ENCODE assay signal across 11 mouse cellular contexts in genomic region chr4:133078947-133079346, GRCm38 (mm10). TPM values are rescaled to one million over a fixed set of nuclear protein-coding genes. Genes with fewer than 3 reads are reported as not detected.
DNase-seq lines count a peak whose midpoint lies in the region; ATAC-seq and TF ChIP-seq lines count a peak whose summit lies in the region.
"Had no signal": no experiment of that assay in that cellular context is flagged by ENCODE, and none has a peak within 500 bp of the region (broad histone marks: within the 10 kb centered on the region; RNA-seq: fewer than 3 reads in every experiment).

No protein-coding gene starts in this region.

- no peak for TF ChIP-seq CTCF in hindbrain, postnatal 0 days (IDR thresholded peaks at IDR 0.05; ENCODE audit: low read depth)
- TF ChIP-seq CTCF in olfactory bulb, adult 2 months (IDR thresholded peaks at IDR 0.05; ENCODE audit: insufficient read depth, low read depth, low read length): no peak

- 48% methylated on average over 5 of the region's 5 CpGs for WGBS in kidney, embryonic 16.5 days
- 51% methylated on average over 5 of the region's 5 CpGs for WGBS in hindbrain, postnatal 0 days
- WGBS in olfactory bulb, adult 2 months: 61% methylated on average over 5 of the region's 5 CpGs

- TF ChIP-seq POLR2A in olfactory bulb, adult 2 months (IDR thresholded peaks at IDR 0.05; ENCODE audit: insufficient read depth, low read depth, low read length): no peak

- ATAC-seq in kidney, embryonic 16.5 days (ENCODE audit: low FRiP score, low TSS enrichment): no peak
- ATAC-seq in hindbrain, postnatal 0 days: no peak

- H3K4me3 ChIP-seq in kidney, embryonic 16.5 days (ENCODE audit: low read length): no peak overlapping the region
- H3K4me3 ChIP-seq in hindbrain, postnatal 0 days (ENCODE audit: low read length): no peak overlapping the region
- no peak overlapping the region for H3K4me3 ChIP-seq in olfactory bulb, adult 2 months (ENCODE audit: insufficient read depth, low read depth, low read length)
- H3K4me3 ChIP-seq: erythroblast, embryonic 14.5 days had no signal

- no peaks in the 10 kb centered on the region for H3K27me3 ChIP-seq in kidney, embryonic 16.5 days (ENCODE audit: insufficient read depth, low read length)
- no peaks in the 10 kb centered on the region for H3K27me3 ChIP-seq in hindbrain, postnatal 0 days (ENCODE audit: insufficient read depth, low read length)

- H3K4me1 ChIP-seq in kidney, embryonic 16.5 days (ENCODE audit: insufficient read depth, low read length): peaks cover 26% of the 10 kb centered on the region
- H3K4me1 ChIP-seq in hindbrain, postnatal 0 days (ENCODE audit: insufficient read depth, low read length): peaks cover 17% of the 10 kb centered on the region
- peaks cover 22% of the 10 kb centered on the region for H3K4me1 ChIP-seq in olfactory bulb, adult 2 months (ENCODE audit: control insufficient read depth, insufficient read depth, low read length)

- H3K9me3 ChIP-seq in kidney, embryonic 16.5 days (ENCODE audit: low read length): no peaks in the 10 kb centered on the region
- H3K9me3 ChIP-seq in hindbrain, postnatal 0 days (ENCODE audit: low read length): no peaks in the 10 kb centered on the region

- no peak overlapping the region for H3K27ac ChIP-seq in kidney, embryonic 16.5 days (ENCODE audit: low read length)
- 0 out of 2 replicates have a peak overlapping the region, but pooled peaks have one; percentile 6 for H3K27ac ChIP-seq in hindbrain, postnatal 0 days
- 0 out of 2 replicates have a peak overlapping the region, but pooled peaks have one; percentile 18 for H3K27ac ChIP-seq in olfactory bulb, adult 2 months (ENCODE audit: insufficient read depth, low read depth, low read length)
- H3K27ac ChIP-seq: liver, embryonic 14.5 days had no signal

- peaks cover 35% of the 10 kb centered on the region for H3K36me3 ChIP-seq in kidney, embryonic 16.5 days (ENCODE audit: insufficient read depth, low read length)
- H3K36me3 ChIP-seq in hindbrain, postnatal 0 days (ENCODE audit: insufficient read depth, low read length): peaks cover 14% of the 10 kb centered on the region

- no peak overlapping the region for H3K4me2 ChIP-seq in kidney, embryonic 16.5 days (replicated peaks; ENCODE audit: low read depth, low read length)
- H3K4me2 ChIP-seq in hindbrain, postnatal 0 days (ENCODE audit: low read depth, low read length): no peak overlapping the region

- no peak for DNase-seq in kidney, postnatal 10 days
- peak; percentile 56 for DNase-seq in ES-CJ7 (ENCODE audit: low read depth, low spot score)
- DNase-seq in hindbrain, postnatal 0 days (ENCODE audit: low spot score): no peak
- DNase-seq in layer of hippocampus, adult 9-11 months: no peak
- DNase-seq in cerebellum, postnatal 14 days: no peak
- no peak for DNase-seq in layer of hippocampus, postnatal 14 days (ENCODE audit: low spot score in 2 of 2)
- DNase-seq: right cerebral cortex, postnatal 25 days had no signal

- H3K9ac ChIP-seq in kidney, embryonic 16.5 days (replicated peaks; ENCODE audit: low read length): 0 out of 2 replicates have a peak overlapping the region, but pooled peaks have one; percentile 16
- H3K9ac ChIP-seq in hindbrain, postnatal 0 days (replicated peaks; ENCODE audit: low read length): no peak overlapping the region

RNA-seq across cellular contexts. Expression of gene Wasf2, which starts 51.4 kb away (rescaled TPM):
- 77.4 and 102 TPM in 2 replicates for polyA plus RNA-seq in kidney, embryonic 16.5 days (2015; fragmentation: Nextera tagmentation; extraction: Ambion mirVana)
- total RNA-seq in hindbrain, postnatal 0 days (2014; rRNA removed): 14.1 and 14.7 TPM in 2 replicates
- 27.5 and 32.3 TPM in 2 replicates for polyA plus RNA-seq in hindbrain, postnatal 0 days (2015; fragmentation: Nextera tagmentation; extraction: Ambion mirVana)
- not detected in 2 replicates for polyA plus RNA-seq in olfactory bulb, adult 2 months (2012; ENCODE audit: insufficient read depth, insufficient read length, low replicate concordance, missing spikeins)
- total RNA-seq in layer of hippocampus, postnatal 14 days (2021): 10 to 100 TPM; 37.4 to 45.0 TPM

Comparison
In these comparisons a context has a peak if more than half of its experiments do, and no peak if none do; other contexts are left out.
1. RNA of gene Wasf2, which starts 51.4 kb away (polyA plus RNA-seq): 77.4 to 102 TPM in kidney, embryonic 16.5 days and 27.5 to 32.3 TPM in hindbrain, postnatal 0 days; not detected in olfactory bulb, adult 2 months; every median in the first group is over 10 times any median in the second.